Mouse (Mus musculus) liver, postnatal 0 days (tissue): ENCODE measurements at regions not wholly inside any gene's neighbourhood (a gene's known extent, or its start where the extent isn't known, plus 50 kb on each side); places are given as distances from the start of the nearest gene placed in this dataset.

Source experiments
- CTCF ChIP-seq: sonication (generic); IDR thresholded peaks from 2 replicates; pipeline ENCODE4 v1.5.1; 2016; ENCODE audit warnings: antibody characterized with exemption, low read depth
- EP300 ChIP-seq: IDR thresholded peaks from 2 replicates; pipeline ENCODE4 v1.6.1; 2016; ENCODE audit warnings: antibody characterized with exemption, low read depth, mild to moderate bottlenecking

GRCm38 (mm10) chr2:75403791-75404190, 255.3 kb upstream of the Hnrnpa3 start:
- TF ChIP-seq CTCF (no peak), EP300 (no peak)
